Mouse (Mus musculus) G1E (cell line): ENCODE results near the gene Foxj2.

ENCODE experiments used
- CTCF ChIP-seq: IDR thresholded peaks from 2 replicates; pipeline ENCODE4 v1.5.1; 2012; ENCODE audit warnings: low read depth, low read length, inconsistent platforms, mixed read lengths
- GATA1 ChIP-seq: IDR thresholded peaks from 2 replicates; pipeline ENCODE4 v1.6.1; 2012; ENCODE audit warnings: borderline replicate concordance, low read length, inconsistent platforms, mixed read lengths
- GATA2 ChIP-seq: IDR thresholded peaks from 2 replicates; pipeline ENCODE4 v1.6.1; 2012; ENCODE audit warnings: low read depth, low read length, inconsistent platforms, borderline replicate concordance
- POLR2AphosphoS5 ChIP-seq: IDR thresholded peaks from 2 replicates; pipeline ENCODE4 v1.6.1; 2012; ENCODE audit warnings: low read depth, low read length, inconsistent platforms; ENCODE audit not compliant: insufficient replicate concordance

DNA sequence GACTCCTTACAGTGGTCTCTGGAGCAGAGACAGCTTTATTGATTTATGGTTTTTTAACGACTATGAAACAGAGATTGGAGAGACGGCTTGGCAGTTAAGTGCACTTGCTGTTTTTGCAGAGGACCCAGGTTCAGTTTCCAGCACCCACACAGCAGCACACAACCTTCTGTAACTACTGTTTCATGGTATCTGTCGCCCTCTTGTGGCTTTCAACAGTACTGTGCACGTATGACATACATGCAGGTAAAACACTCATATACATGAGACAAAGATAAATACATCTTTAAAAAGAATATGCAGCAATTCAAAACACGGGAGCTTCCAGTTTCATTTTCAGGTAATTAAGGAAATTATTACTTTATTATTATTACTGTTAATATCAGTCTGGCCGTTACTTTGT is 42.7 kb downstream of the Foxj2 start:
- TF ChIP-seq CTCF = no peak
- TF ChIP-seq GATA1 = no peak
- TF ChIP-seq POLR2AphosphoS5 = no peak
- no peak for TF ChIP-seq GATA2
